Mouse (Mus musculus) heart, adult 2 months (tissue): ENCODE results near the gene Adamtsl1. TPM values are rescaled to one million over a fixed set of nuclear protein-coding genes. Genes with fewer than 3 reads are reported as not detected.

ENCODE experiments used
- DNase-seq, 2 experiments: peaks; one replicate each; pipeline ENCODE4 v3.0.0; 2021
- H3K27ac ChIP-seq: fragments of 200-600 bp; 2 replicates; pipeline ENCODE4 v1.8.1; 2022
- H3K27me3 ChIP-seq: fragments of 200-500 bp; 2 replicates; pipeline ENCODE4 v1.6.1; 2012; ENCODE audit warnings: mild to moderate bottlenecking, low read length, inconsistent platforms, mixed read lengths; ENCODE audit not compliant: control insufficient read depth, insufficient read depth
- H3K36me3 ChIP-seq: fragments of 200-500 bp; 2 replicates; pipeline ENCODE4 v1.6.1; 2012; ENCODE audit warnings: low read length, inconsistent platforms; ENCODE audit not compliant: control insufficient read depth, insufficient read depth
- H3K4me1 ChIP-seq: fragments of 200-500 bp; 2 replicates; pipeline ENCODE4 v1.6.1; 2011; ENCODE audit warnings: low read length; ENCODE audit not compliant: control insufficient read depth, insufficient read depth
- H3K4me3 ChIP-seq: fragments of 200-600 bp; 2 replicates; pipeline ENCODE4 v1.8.1; 2022
- H3K79me2 ChIP-seq: fragments of 200-500 bp; replicated peaks from 2 replicates; pipeline ENCODE4 v1.6.1; 2012; ENCODE audit warnings: mild to moderate bottlenecking, inconsistent platforms, low read length, moderate library complexity, mixed read lengths; ENCODE audit not compliant: control insufficient read depth, insufficient read depth
- H3K9ac ChIP-seq: fragments of 200-500 bp; 2 replicates; pipeline ENCODE4 v1.6.1; 2012; ENCODE audit warnings: low read depth, mild to moderate bottlenecking, control low read depth, inconsistent platforms, low read length, mixed read lengths
- CTCF ChIP-seq: fragments of 200-600 bp; IDR thresholded peaks from 2 replicates; pipeline ENCODE4 v1.8.1; 2022; ENCODE audit warnings: antibody characterized with exemption, mild to moderate bottlenecking, moderate library complexity
- EP300 ChIP-seq: fragments of 200-500 bp; IDR thresholded peaks from 2 replicates; pipeline ENCODE4 v1.6.1; 2011; ENCODE audit warnings: low read depth, low read length, control low read depth; ENCODE audit not compliant: insufficient read depth
- POLR2A ChIP-seq: fragments of 200-500 bp; IDR thresholded peaks from 2 replicates; pipeline ENCODE4 v1.6.1; 2011; ENCODE audit warnings: mild to moderate bottlenecking, low read depth, low read length, control low read depth; ENCODE audit not compliant: insufficient read depth
- WGBS: fragments of 180-500 bp; shearing (Covaris S2); methylation state at CpG from one replicate; pipeline ENCODE4 v1.1.7; 2018; 5-methylcytosine and 5-hydroxymethylcytosine counted together
- intact Hi-C: fragments of 180-260 bp; cut with DNase I; formaldehyde crosslinking; loops from one replicate; pipeline ENCODE4 v1.15.1; 2025
- polyA plus RNA-seq: library from polyadenylated mRNA; depleted of rRNA; stranded (reverse); fragments of >200 nt; gene quantifications from 2 replicates; pipeline ENCODE4 v1.2.3, GENCODE M21; 2012
- total RNA-seq, 2 experiments: library from RNA; stranded (reverse); gene quantifications; 2 replicates each; pipeline ENCODE4 v1.2.3; 2021

Adamtsl1 gene
- total and polyA plus RNA-seq, 3 experiments: 2.2 to 3.2 (median 2.4) TPM

DNA sequence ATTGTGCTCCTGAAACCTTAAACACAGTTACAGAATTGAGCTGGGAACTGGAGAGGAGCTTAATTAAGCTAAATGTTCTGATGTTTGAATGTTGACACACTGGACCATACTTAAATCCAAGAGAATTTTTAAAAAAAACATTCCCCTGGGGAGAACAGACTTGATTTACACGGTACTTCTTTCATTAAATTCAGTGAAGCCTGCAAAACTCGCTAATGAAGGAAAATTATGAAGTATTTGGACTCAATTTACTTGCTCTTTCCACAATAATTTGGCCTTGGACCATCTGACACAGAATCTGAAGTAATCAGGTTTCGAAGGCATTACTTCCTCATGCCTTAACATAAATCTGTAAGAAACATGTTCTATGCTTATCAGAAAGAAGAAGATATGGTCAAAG lies 99.4 kb downstream of the Adamtsl1 start:
- no peak overlapping the region for H3K9ac ChIP-seq
- WGBS: 68% methylated on average over 3 of the region's 3 CpGs
- H3K27ac ChIP-seq: no peak overlapping the region
- H3K4me1 ChIP-seq: no peaks in the 10 kb centered on the region
- no peak for DNase-seq
- H3K4me3 ChIP-seq: no peak overlapping the region
- TF ChIP-seq POLR2A (no peak), CTCF (no peak), EP300 (no peak)
- no peaks in the 10 kb centered on the region for H3K27me3 ChIP-seq
- intact Hi-C loops: no loop called here
- H3K79me2 ChIP-seq: no peaks in the 10 kb centered on the region
- H3K36me3 ChIP-seq: no peaks in the 10 kb centered on the region

GRCm38 (mm10) chr4:85618746-85619145 lies 104.8 kb downstream of the Adamtsl1 start:
- no peak overlapping the region for H3K9ac ChIP-seq
- WGBS: 67% methylated on average over 5 of the region's 5 CpGs
- no peak overlapping the region for H3K27ac ChIP-seq
- no peaks in the 10 kb centered on the region for H3K4me1 ChIP-seq
- no peak overlapping the region for H3K4me3 ChIP-seq
- TF ChIP-seq CTCF (no peak), EP300 (no peak), POLR2A (no peak)
- H3K27me3 ChIP-seq: no peaks in the 10 kb centered on the region
- DNase-seq: no peak
- no peaks in the 10 kb centered on the region for H3K36me3 ChIP-seq
- H3K79me2 ChIP-seq: no peaks in the 10 kb centered on the region
- intact Hi-C loops: no loop called here

GRCm38 (mm10) chr4:85619261-85619660 lies 105.3 kb downstream of the Adamtsl1 start:
- no peaks in the 10 kb centered on the region for H3K79me2 ChIP-seq
- H3K27me3 ChIP-seq: no peaks in the 10 kb centered on the region
- no peaks in the 10 kb centered on the region for H3K36me3 ChIP-seq
- WGBS: 67% methylated on average over 3 of the region's 3 CpGs
- peak; percentile 17 to 25 for DNase-seq
- no peak overlapping the region for H3K27ac ChIP-seq
- no peaks in the 10 kb centered on the region for H3K4me1 ChIP-seq
- no peak overlapping the region for H3K9ac ChIP-seq
- intact Hi-C loops: no loop called here
- no peak overlapping the region for H3K4me3 ChIP-seq
- no peak for TF ChIP-seq EP300
- TF ChIP-seq POLR2A: no peak
- TF ChIP-seq CTCF: no peak

GRCm38 (mm10) chr4:85629381-85629780 lies 115.4 kb downstream of the Adamtsl1 start:
- intact Hi-C loops: loop anchor here (5.0 kb wide), 1 partner anchor 37 kb away; no protein-coding TSS in a partner anchor
- DNase-seq: peak in 1 of 2 experiments; percentile 7
- 19% methylated on average over 7 of the region's 7 CpGs for WGBS
- Histone ChIP-seq H3K9ac (no peak overlapping the region), H3K4me3 (no peak overlapping the region), H3K36me3 (no peaks in the 10 kb centered on the region; the same call in 1 of the 2 replicates), H3K27ac (peak overlapping the region; percentile 41), H3K79me2 (no peaks in the 10 kb centered on the region), H3K4me1 (peaks cover 4% of the 10 kb centered on the region; the same call in 1 of the 2 replicates), H3K27me3 (no peaks in the 10 kb centered on the region)
- TF ChIP-seq POLR2A (no peak), EP300 (no peak), CTCF (no peak)

- Histone ChIP-seq H3K27ac (no peak overlapping the region), H3K36me3 (no peaks in the 10 kb centered on the region), H3K4me3 (no peak overlapping the region), H3K4me1 (no peaks in the 10 kb centered on the region), H3K9ac (no peak overlapping the region), H3K79me2 (no peaks in the 10 kb centered on the region), H3K27me3 (no peaks in the 10 kb centered on the region)
- 89% methylated on average over 5 of the region's 5 CpGs for WGBS
- intact Hi-C loops: no loop called here
- no peak for DNase-seq
- TF ChIP-seq EP300 (no peak), POLR2A (no peak), CTCF (no peak)
Observed at GRCm38 (mm10) chr4:85669271-85669670, 155.3 kb downstream of the Adamtsl1 start.

DNA sequence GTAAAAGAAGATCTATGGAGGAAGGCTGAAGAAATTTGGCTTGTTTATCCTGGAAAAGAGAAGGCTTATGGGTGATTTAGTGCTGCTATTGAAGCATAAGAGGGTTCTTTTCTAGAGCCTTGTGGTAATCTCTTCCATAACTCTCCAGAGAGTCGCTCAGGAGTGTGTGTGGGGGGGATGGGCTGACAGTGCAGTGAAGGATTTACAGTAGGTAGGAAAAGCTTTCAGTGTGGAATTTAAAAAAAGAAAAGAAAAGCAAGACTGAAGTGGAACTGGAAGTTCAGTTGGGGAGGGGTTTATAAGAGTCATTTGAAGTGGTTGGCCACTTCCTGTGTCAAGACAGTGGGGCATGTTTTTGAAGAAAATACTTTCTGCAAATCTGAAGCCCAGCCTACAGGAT lies 155.8 kb downstream of the Adamtsl1 start:
- Histone ChIP-seq H3K79me2 (no peaks in the 10 kb centered on the region), H3K4me3 (no peak overlapping the region), H3K36me3 (no peaks in the 10 kb centered on the region), H3K27ac (no peak overlapping the region), H3K27me3 (no peaks in the 10 kb centered on the region), H3K4me1 (no peaks in the 10 kb centered on the region), H3K9ac (no peak overlapping the region)
- no peak for DNase-seq
- TF ChIP-seq POLR2A (no peak), EP300 (no peak), CTCF (no peak)
- WGBS: 64% methylated on average over 1 of the region's 1 CpGs
- intact Hi-C loops: no loop called here
